Mouse (Mus musculus) left cerebral cortex, adult 11 months (tissue): ENCODE data around the gene Tcp10b.
"Not testable (repeated sequence)": the region's sequence is repeated elsewhere in the genome, so short reads cannot be mapped to it uniquely, and the experiment has no call there.

Experiments used
- DNase-seq: peaks from one replicate; pipeline ENCODE4 v3.0.0; 2022; ENCODE audit warnings: low spot score

Tcp10b gene

DNA sequence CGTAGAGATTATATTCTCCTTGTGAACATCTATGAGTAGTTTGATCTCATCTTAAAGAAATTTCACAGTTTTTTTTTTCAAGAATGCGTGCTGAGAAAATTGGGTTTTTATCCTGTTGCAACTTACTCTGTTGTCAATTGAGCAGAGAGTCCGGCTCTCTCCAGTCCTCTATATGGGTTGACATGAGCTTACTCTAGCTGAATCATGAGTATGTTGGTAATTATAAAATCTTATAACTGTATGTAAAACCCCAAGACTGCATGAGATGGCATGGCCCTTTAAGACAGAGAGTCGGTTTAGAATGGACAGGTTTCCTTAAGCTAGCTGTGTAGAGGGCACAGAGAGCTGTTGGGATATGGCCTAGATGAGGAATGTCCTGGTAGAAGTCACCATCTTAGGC, at the start of gene Tcp10b:
Gene Tcp10b (plus strand): TSS at position 301 of the 400 bp plus-strand sequence.
- not testable (repeated sequence) for DNase-seq

DNA sequence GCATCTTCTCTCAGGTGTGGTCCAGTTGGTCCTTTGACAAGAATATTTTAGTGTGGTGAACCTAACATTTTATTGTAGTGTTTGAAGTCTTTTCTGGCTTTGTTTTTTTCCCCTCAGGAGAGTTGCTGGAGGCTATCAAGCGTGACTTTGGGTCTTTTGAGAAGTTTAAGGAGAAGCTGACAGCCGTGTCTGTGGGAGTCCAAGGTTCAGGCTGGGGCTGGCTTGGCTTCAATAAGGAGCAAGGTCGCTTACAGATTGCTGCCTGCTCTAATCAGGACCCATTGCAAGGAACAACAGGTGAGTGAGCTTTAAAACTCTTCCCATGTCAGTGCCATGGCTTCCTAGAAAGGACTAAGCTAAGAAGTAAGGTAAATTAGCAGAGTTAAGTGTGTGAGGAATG, 47.6 kb upstream of the Tcp10b start:
- DNase-seq: no peak

DNA sequence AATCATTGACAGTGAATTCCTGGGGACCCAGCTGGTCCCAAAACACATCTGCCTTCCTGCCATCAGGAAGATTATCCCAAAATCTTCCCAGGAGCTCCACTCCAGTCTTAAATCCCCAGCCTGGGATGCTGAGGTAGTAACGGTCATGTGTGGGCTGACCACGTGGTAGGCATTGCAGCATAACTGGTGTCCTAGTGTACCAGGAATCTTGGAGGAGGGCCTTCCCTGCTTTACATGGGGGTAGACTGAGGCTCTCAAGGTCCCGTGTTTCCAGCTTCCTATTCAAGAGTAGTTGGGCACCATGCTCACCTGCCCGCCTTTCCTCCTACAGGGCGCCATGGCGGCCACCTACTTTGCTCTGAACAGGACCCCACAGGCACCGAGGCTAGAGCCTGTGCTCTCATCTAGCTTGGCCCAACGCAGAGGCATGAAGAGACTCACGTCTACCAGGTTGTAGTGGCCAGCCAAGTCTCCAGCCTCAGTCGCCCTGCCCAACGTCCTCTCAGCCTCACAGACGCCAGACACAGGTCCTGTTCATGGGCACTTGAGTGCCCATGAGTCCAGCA, 24.2 kb upstream of the Tcp10b start:
- not testable (repeated sequence) for DNase-seq

DNA sequence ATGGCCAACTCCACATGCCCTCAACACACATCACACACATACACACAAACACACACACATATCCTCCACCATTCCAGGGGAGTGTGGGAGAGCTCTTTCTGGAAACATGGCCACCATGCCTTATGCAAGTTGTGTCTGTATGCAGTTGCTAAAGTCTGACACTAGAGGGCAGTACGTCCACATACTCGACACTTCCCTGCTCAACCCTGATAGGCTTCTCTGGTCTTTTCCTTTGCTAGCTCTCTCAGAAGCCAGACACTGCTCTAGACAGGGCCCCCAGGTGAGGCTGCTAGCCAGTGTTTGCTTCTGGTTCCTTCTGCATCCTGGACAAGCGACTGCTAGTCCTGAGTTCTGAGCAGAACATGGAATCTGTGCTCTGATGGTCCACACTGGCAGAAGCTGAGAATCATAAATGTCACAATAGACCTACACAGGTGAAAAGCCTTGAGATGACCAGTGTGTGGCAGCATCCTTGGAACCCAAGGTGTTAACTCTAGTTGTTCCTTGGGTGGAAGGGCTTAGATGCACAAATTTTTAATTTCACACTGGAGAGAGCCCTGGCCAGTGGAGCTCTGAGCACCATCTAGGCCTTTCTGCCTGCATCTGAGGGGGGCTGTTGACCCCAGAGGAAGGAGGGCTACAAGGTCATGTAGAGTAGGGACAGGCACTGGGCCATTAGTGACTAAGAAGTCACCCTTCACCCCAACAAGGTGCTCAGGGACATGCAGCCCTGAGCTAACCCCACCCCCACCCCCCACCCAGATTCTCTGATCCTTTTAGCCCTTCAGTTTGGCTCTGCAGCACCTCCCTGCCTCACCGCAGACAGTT, 16.8 kb upstream of the Tcp10b start:
- DNase-seq: peak; percentile 55

DNA sequence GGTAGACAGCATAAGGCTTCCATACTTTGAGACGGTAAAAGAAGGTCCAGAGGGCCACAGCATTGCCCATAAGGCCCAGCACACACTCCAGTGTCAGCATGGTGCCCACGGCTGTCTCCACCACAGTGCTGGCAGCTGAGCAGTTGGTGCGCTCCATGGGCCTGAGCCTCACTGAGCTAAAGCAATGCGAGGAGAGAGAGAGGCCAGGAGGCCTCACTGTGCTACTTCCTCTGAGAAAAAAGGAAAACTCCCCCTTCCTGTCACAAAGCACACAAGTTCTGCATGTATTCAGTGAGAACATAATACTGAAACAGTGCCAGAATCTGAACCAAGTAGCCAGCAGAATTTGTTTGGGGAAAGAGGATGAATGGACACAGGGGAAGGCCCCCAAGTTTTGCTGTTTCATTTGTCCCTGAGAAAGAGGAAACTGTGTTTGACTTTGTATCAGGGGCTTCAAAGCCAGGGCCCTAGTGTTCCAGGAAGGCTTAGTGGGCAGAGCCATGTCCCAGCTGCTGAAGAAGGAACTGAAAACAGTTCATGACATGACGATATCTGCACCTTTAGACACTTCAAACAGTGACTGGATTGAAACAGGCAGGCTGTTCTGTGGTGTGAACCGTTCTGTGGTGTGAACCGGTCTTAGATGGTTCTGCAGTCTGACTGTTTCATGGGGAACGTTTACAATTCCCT, 8.6 kb upstream of the Tcp10b start, which contains the start of gene Gpr31b:
Gene Gpr31b (minus strand): TSS at position 173 of the 690 bp plus-strand sequence.
- DNase-seq: not testable (repeated sequence)

DNA sequence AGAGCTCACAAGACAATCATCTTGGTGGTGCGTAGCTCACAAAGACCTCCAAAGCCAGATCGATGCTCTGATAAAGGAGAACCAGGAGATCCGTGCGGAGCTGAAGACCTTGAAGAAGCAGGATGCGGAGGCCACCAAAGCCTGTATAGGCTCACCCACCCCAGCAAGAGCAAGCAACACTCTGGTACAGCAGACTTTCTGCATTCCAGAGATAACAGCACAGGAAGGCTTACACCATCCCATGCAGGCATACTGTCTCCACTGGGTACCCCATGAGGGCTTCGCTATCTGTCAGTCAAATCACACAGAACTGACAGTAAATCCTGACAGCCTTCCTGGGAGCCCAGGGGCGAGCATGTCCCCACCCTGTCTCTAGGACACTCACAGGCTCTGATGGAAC, 2.0 kb downstream of the Tcp10b start:
- DNase-seq: not testable (repeated sequence)

DNA sequence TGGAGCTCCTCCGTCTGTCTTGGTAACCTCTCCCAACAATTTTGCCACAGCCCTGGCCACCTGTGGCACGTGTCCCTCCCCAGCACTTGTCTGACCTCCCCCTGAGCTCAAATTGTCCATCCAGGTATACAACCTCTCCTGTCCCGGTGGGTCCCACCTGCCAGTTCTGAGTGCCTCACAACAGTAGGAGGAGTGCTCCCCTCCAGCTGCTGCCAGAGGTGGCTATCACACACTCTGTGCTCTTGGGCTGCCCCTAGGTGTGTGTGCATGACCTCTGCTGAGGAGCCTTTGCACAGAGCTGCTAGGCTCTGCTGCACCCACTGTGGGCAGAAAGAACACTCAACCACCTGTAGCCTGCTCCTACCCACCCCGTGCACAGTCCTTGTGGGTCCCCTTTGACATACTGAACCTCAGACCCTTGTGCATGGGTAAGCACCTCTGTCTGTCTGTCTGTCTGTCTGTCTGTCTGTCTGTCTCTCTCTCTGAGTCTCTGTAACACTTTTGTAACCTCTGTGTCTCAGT, 7.0 kb downstream of the Tcp10b start:
- DNase-seq: not testable (repeated sequence)

DNA sequence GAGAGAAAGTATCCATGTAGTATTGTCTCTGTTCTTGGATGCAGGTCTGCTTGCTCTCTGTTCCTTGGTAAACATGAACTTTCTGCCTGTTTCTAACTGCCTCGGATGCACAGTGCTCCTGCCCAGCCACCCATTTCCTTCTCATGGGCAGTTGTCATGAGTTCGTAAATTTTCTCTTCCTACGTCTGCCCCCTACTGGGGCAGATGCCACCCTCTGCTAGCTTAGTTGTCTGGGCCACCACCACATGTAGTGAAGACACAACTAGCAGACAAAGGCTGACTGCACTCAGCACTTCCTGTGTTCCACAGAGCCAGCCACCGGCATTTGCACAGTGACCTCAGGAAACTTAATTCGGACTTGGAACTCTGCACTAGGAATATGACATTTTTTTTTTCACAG, 8.3 kb downstream of the Tcp10b start:
- DNase-seq: not testable (repeated sequence)

DNA sequence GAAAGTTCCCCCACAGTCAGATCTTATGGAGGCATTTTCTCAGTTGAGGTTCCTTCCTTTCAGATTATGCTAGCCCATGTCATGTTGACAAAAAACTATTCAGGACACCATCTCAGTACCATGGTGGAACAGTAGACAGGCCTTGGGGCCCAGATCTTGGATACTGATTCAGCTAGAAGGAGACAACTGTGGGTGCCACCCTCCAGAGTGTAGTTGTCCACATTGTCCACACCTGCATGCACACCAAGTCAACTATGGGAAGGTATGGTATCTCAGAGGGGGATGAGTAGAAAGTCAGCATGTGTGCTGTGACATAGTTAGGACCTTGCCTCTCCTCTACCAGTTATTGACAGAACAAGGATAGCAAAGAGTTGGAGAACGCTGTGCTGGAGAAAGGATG, 30.6 kb downstream of the Tcp10b start:
- not testable (repeated sequence) for DNase-seq

DNA sequence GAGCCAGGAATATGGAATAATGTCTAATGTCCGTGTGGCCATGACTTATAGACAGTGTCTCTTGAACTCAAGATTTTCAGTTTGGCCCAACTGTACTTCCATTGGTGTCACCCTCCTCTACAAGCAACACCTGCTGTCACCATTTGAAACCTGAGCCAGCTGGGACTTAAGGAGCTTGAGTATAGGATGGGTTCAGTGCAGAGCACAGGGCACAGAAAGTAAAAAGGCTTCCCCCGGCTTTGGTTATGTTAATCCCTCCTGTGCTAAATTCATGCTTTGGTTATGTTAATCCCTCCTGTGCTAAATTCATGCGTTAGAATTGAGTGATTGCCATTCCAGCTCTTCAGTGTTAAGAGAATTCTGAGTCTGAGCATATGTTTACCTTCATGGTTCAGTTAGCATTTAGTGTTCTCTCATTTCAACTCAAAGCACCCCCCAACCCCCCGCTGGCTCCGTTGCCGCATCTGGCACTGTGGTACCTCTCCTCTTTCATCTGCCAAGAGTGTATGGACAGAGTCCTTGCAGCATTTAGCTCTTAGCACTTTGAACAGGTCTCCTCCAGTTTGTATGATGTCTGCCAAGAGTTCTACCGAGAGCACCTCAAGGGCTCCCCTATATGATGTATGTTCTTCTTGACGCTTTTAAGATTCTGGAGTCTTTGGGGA, 31.3 kb downstream of the Tcp10b start:
- DNase-seq: not testable (repeated sequence)

DNA sequence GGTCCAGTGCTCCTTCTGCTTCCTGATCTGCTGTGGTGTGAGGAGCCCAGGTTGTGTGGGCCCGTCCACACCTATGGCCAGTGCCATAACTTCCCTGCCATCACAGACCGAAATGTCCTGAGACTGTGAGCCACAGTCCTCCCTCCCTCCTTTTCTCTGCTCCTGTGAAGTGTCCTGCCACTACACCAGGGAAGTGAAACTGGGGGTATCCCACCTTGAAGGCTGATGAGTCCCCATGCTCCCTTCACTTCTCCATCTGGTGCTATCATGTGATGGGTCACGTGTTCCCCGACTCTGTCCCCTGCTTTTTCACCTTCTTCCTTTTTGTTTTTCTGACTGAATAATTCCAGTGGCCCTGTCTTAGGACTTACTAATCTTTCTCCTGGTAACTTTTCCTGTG, 32.1 kb downstream of the Tcp10b start:
- DNase-seq: not testable (repeated sequence)

DNA sequence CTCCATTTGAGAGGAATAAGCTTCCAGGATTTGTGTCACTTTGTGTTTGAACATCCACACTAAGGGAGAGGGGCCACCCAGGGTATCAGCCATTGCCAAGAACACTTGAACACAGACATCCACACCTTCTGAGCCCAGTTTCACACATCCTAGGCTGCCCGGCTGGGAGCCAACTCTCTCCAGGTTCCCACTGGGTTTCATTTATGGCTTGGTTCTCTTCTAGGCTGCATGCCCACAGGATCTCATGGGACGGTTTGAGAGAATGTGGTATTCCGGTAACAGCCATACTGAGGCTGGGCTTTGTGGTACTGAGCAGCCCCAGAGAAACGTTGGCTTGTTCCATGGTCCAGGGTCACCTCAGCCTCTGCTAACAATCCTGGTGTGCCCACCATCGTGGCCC, 45.7 kb downstream of the Tcp10b start:
- DNase-seq: peak; percentile 21

DNA sequence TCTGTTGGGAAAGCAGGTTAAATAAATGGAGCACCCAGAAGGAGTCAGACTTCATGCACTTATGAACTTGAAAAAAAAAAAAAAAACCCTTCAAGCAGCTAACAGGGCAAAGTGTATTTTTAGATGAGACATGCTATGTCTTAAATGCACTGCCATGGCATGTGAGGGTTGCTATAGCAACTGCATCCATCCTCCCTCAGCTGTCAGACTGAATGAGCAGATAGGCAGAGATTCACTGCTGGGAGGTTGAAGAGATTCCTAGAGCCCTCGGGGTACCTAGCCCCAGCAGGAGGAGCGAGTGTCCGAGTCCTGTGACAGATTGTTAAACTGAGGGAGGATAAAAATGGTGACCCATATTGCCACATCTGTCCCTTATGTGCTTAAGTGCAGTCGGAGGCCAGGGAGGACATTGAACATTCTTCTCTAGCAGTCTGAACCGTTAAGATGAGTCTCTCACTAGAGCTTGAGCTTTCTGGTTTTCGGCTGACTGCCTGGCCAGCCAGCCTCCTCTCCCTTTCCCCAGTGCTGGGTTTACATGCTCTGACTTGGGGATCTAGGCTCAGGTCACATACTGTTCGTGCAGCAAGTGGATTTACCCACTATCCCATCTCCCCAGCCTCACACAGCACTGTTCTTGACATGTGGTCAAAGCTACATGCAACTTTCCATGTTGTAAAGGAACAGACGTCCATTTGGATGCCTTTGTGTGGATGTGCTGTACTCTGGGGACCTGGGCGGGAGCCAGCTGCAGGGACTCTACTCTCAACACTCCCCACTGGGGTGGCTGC, 51.8 kb downstream of the Tcp10b start:
- not testable (repeated sequence) for DNase-seq

DNA sequence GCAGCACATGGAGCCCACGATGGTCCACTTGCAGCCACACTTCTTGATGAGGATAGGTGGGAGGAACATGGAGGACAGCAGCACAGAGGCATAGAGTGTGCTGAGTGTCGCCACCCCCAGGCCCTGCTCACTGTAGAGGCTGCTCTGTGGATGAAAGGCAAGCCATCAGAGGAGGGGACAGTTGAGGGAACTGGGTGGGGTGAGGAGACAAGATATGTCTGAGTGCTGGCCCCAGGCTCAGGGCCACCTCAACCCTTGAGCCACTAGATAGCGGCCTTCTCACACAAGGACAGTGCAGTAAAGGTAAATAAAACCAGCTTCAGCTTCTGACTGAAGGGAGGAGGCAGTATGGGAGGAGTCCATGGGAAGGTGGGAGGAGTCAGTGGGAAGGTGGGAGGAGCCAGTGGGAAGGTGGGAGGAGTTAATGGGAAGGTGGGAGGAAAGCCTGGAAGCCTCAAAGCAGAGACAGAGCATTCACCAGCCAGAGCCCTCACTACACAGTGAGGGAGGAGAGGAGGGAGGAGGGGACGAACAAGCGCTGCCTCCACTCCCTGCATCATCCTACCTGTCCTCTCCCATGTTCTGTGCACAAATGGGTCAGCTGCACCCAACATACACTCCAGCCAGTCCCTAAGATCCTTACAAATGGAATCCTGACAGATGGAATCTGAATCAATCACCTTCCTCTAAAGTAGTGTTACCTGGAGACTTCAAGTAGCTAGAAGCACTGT, 62.6 kb downstream of the Tcp10b start:
- DNase-seq: not testable (repeated sequence)

DNA sequence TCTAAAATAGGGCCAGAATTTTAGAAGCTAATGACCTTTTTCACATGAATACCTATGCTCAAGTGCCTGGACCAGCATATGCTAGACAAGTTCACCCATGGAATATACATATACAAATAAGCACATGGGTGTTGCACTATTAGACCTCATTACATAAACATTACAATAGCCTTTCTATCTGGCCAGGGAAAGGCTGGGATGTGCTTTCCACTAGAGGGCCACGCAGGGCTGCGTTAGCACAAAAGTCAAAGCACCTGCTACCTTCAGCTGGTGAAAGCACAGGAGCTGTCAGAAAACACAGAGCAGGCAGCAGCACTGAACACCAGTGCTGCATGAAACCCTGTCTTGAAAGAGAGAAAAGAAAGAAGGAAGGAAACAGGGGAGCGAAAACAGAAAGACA, 63.3 kb downstream of the Tcp10b start:
- not testable (repeated sequence) for DNase-seq

DNA sequence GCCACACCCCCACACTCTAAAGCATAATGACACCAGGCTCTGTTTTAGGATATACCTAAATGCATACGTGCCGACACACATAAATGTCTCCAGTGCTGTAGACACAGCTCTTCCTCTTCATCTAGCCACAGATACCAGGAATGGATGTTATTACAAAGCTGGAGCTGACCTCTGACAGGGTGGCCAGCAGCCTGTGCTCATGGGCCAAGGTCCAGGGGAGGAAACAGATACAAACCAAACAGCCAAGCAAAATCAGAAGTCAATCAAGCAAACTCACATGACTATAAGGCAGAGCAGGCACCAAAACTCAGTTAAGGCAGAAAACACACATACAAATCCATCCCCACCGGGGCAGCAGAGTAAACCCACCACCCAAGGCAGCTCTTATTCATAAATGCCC, 68.4 kb downstream of the Tcp10b start:
- DNase-seq: not testable (repeated sequence)

DNA sequence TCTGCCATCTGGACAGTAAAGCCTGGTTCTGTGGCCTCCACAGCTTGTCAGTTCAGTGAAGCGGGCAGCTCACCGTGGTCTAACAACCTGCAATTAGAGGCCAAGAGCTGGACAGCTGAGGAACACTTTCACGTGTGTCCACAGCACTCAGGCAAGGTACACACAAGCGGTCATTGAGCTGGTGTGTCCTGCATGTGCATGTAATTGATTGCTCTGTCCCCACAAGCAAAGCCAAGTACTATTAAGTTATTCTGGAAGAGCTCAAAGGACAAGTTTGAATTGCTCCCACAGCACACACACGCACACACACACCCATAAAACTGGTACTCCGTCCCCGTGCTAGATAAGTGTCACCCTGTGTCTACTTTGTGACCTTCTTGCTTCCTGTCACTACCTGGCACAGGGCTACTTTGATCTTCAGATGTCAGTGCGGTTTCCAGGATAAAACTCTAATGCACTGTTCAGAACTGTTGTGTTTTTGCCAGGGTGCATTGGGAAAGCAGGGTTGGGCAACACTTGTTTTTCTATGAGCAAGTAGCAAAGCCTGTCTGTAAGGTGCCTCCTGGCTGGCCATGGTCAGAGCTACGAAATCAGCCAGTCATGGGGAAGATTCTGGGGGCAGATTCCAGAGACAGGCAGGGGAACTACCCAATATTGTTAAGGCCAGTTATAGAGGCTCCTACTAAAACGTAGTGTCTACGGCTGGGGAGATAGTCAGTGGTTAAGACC, 69.0 kb downstream of the Tcp10b start:
- DNase-seq: not testable (repeated sequence)

DNA sequence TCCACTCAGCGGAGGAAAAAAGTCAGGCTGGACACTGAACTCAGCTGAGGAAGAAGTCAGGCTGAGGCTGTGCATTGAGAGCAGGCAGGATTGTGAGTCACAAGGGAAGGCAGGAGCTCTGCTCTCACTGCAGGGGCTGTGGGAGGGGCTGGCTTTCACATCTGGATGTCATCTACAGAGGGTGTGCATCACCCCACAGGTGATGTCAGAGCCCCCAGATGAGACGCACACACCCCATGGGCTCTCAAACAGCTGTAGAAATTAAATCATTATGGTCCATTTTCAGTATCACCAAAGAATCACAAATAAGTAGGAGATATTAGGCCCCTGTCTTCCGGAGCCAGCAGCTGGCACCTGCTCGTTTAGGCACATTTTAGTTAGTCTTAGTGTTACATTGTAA, 70.8 kb downstream of the Tcp10b start, which contains the start of gene Unc93a:
Gene Unc93a (minus strand): TSS at position 101 of the 400 bp plus-strand sequence.
- DNase-seq: not testable (repeated sequence)
